Mouse (Mus musculus): Measurements from ENCODE around the gene Tmem176a. TPM values are rescaled to one million over a fixed set of nuclear protein-coding genes. Genes with fewer than 3 reads are reported as not detected.

Tmem176a gene
- polyA plus RNA-seq, 1 experiment from 2014 or later = 11.1 TPM

GRCm38 (mm10) chr6:48851820-48852491 lies 11.2 kb downstream of the Tmem176a start:
- Histone ChIP-seq H3K4me3 (peak overlapping the region; percentile 34), H3K4me1 (peaks cover 9% of the 10 kb centered on the region), H3K27ac (replicated peaks) (no peak overlapping the region), H3K9ac (replicated peaks) (peak overlapping the region; percentile 35; the same call in 1 of the 2 replicates), H3K27me3 (no peaks in the 10 kb centered on the region), H3K9me3 (no peaks in the 10 kb centered on the region), H3K4me2 (replicated peaks) (peak overlapping the region; percentile 53), H3K36me3 (no peaks in the 10 kb centered on the region)
- WGBS = 1% methylated on average over 29 of the region's 29 CpGs
- ATAC-seq (replicated peaks) = peak; percentile 29; the same call in 1 of the 2 replicates

GRCm38 (mm10) chr6:48854155-48854554 lies 13.4 kb downstream of the Tmem176a start:
- Histone ChIP-seq H3K27me3 (no peaks in the 10 kb centered on the region), H3K4me1 (peaks cover 9% of the 10 kb centered on the region), H3K9me3 (no peaks in the 10 kb centered on the region), H3K4me3 (no peak overlapping the region), H3K27ac (replicated peaks) (no peak overlapping the region), H3K9ac (replicated peaks) (no peak overlapping the region), H3K4me2 (replicated peaks) (no peak overlapping the region), H3K36me3 (no peaks in the 10 kb centered on the region)
- no peak for ATAC-seq (replicated peaks)
- WGBS = 98% methylated on average over 2 of the region's 2 CpGs

GRCm38 (mm10) chr6:48857613-48858302 lies 17.0 kb downstream of the Tmem176a start:
- Histone ChIP-seq H3K27me3 (0 out of 2 replicates have a peak, but pooled peaks cover 3% of the 10 kb centered on the region), H3K4me1 (no peaks in the 10 kb centered on the region), H3K36me3 (no peaks in the 10 kb centered on the region), H3K4me3 (no peak overlapping the region), H3K4me2 (replicated peaks) (no peak overlapping the region), H3K27ac (replicated peaks) (no peak overlapping the region), H3K9ac (replicated peaks) (no peak overlapping the region), H3K9me3 (no peaks in the 10 kb centered on the region)
- WGBS = 52% methylated on average over 8 of the region's 8 CpGs
- no peak for ATAC-seq (replicated peaks)

- Histone ChIP-seq H3K27me3 (0 out of 2 replicates have a peak, but pooled peaks cover 3% of the 10 kb centered on the region), H3K4me1 (no peaks in the 10 kb centered on the region), H3K9me3 (no peaks in the 10 kb centered on the region), H3K4me2 (replicated peaks) (peak overlapping the region; percentile 18; the same call in 1 of the 2 replicates), H3K27ac (replicated peaks) (no peak overlapping the region), H3K9ac (replicated peaks) (no peak overlapping the region), H3K4me3 (no peak overlapping the region), H3K36me3 (no peaks in the 10 kb centered on the region)
- ATAC-seq (replicated peaks) = peak; percentile 55; the same call in 1 of the 2 replicates
- WGBS = 11% methylated on average over 23 of the region's 23 CpGs
Measured at GRCm38 (mm10) chr6:48860130-48860815, 19.6 kb downstream of the Tmem176a start.

- no peak overlapping the region for H3K4me3 ChIP-seq
- H3K4me1 ChIP-seq = no peaks in the 10 kb centered on the region
- WGBS = 86% methylated on average over 1 of the region's 1 CpGs
- ATAC-seq (replicated peaks) = no peak
- H3K9ac ChIP-seq (replicated peaks) = no peak overlapping the region
- H3K27me3 ChIP-seq = 0 out of 2 replicates have a peak, but pooled peaks cover 3% of the 10 kb centered on the region
- H3K27ac ChIP-seq (replicated peaks) = no peak overlapping the region
- no peak overlapping the region for H3K4me2 ChIP-seq (replicated peaks)
- no peaks in the 10 kb centered on the region for H3K36me3 ChIP-seq
- no peaks in the 10 kb centered on the region for H3K9me3 ChIP-seq
Measured at GRCm38 (mm10) chr6:48860851-48861250, 20.1 kb downstream of the Tmem176a start.

GRCm38 (mm10) chr6:48861616-48862280 lies 21.0 kb downstream of the Tmem176a start:
- H3K36me3 ChIP-seq = no peaks in the 10 kb centered on the region
- H3K4me3 ChIP-seq = no peak overlapping the region
- peaks cover 2% of the 10 kb centered on the region; the same call in 1 of the 2 replicates for H3K4me1 ChIP-seq
- 0 out of 2 replicates have a peak, but pooled peaks cover 3% of the 10 kb centered on the region for H3K27me3 ChIP-seq
- no peaks in the 10 kb centered on the region for H3K9me3 ChIP-seq
- H3K27ac ChIP-seq (replicated peaks) = no peak overlapping the region
- ATAC-seq (replicated peaks) = no peak
- 70% methylated on average over 12 of the region's 12 CpGs for WGBS
- no peak overlapping the region for H3K4me2 ChIP-seq (replicated peaks)
- no peak overlapping the region for H3K9ac ChIP-seq (replicated peaks)

- H3K9ac ChIP-seq (replicated peaks) = no peak overlapping the region
- no peak for ATAC-seq (replicated peaks)
- H3K4me2 ChIP-seq (replicated peaks) = no peak overlapping the region
- 0 out of 2 replicates have a peak, but pooled peaks cover 3% of the 10 kb centered on the region for H3K27me3 ChIP-seq
- H3K4me1 ChIP-seq = peaks cover 2% of the 10 kb centered on the region; the same call in 1 of the 2 replicates
- H3K9me3 ChIP-seq = no peaks in the 10 kb centered on the region
- no peaks in the 10 kb centered on the region for H3K36me3 ChIP-seq
- no peak overlapping the region for H3K27ac ChIP-seq (replicated peaks)
- H3K4me3 ChIP-seq = no peak overlapping the region
- WGBS = 76% methylated on average over 4 of the region's 4 CpGs
Measured at GRCm38 (mm10) chr6:48862816-48863215, 22.1 kb downstream of the Tmem176a start.

- Histone ChIP-seq H3K27me3 (0 out of 2 replicates have a peak, but pooled peaks cover 3% of the 10 kb centered on the region), H3K9ac (replicated peaks) (no peak overlapping the region), H3K36me3 (no peaks in the 10 kb centered on the region), H3K9me3 (no peaks in the 10 kb centered on the region), H3K4me1 (peaks cover 2% of the 10 kb centered on the region; the same call in 1 of the 2 replicates), H3K4me3 (no peak overlapping the region), H3K4me2 (replicated peaks) (no peak overlapping the region), H3K27ac (replicated peaks) (no peak overlapping the region)
- ATAC-seq (replicated peaks) = no peak
- 85% methylated on average over 7 of the region's 7 CpGs for WGBS
Measured at GRCm38 (mm10) chr6:48863488-48863887, 22.8 kb downstream of the Tmem176a start.

- H3K4me1 ChIP-seq = peaks cover 2% of the 10 kb centered on the region; the same call in 1 of the 2 replicates
- peaks cover 10% of the 10 kb centered on the region; the same call in 1 of the 2 replicates for H3K27me3 ChIP-seq
- H3K4me2 ChIP-seq (replicated peaks) = no peak overlapping the region
- ATAC-seq (replicated peaks) = no peak
- H3K9me3 ChIP-seq = no peaks in the 10 kb centered on the region
- H3K9ac ChIP-seq (replicated peaks) = no peak overlapping the region
- no peaks in the 10 kb centered on the region for H3K36me3 ChIP-seq
- no peak overlapping the region for H3K27ac ChIP-seq (replicated peaks)
- H3K4me3 ChIP-seq = no peak overlapping the region
- WGBS = 64% methylated on average over 3 of the region's 3 CpGs
Measured at GRCm38 (mm10) chr6:48864181-48864580, 23.5 kb downstream of the Tmem176a start.

GRCm38 (mm10) chr6:48864723-48865122 lies 24.0 kb downstream of the Tmem176a start:
- Histone ChIP-seq H3K4me2 (replicated peaks) (no peak overlapping the region), H3K27me3 (peaks cover 12% of the 10 kb centered on the region; the same call in 1 of the 2 replicates), H3K36me3 (no peaks in the 10 kb centered on the region), H3K9me3 (no peaks in the 10 kb centered on the region), H3K9ac (replicated peaks) (no peak overlapping the region), H3K27ac (replicated peaks) (no peak overlapping the region), H3K4me1 (peaks cover 2% of the 10 kb centered on the region; the same call in 1 of the 2 replicates), H3K4me3 (no peak overlapping the region)
- ATAC-seq (replicated peaks) = no peak
- 77% methylated on average over 3 of the region's 3 CpGs for WGBS

GRCm38 (mm10) chr6:48865152-48865745 lies 24.5 kb downstream of the Tmem176a start:
- H3K36me3 ChIP-seq = no peaks in the 10 kb centered on the region
- 93% methylated on average over 1 of the region's 1 CpGs for WGBS

More at GRCm38 (mm10) chr6:48865152-48865745, 24.5 kb downstream of the Tmem176a start:
- Histone ChIP-seq H3K4me3 (no peak overlapping the region), H3K9me3 (no peaks in the 10 kb centered on the region), H3K9ac (replicated peaks) (no peak overlapping the region), H3K4me1 (peaks cover 2% of the 10 kb centered on the region; the same call in 1 of the 2 replicates), H3K4me2 (replicated peaks) (no peak overlapping the region), H3K27me3 (peaks cover 12% of the 10 kb centered on the region; the same call in 1 of the 2 replicates), H3K27ac (replicated peaks) (no peak overlapping the region)
- ATAC-seq (replicated peaks) = no peak

All from forebrain, embryonic 15.5 days (tissue).